Mouse (Mus musculus) left cerebral cortex, postnatal 4 days (tissue): ENCODE results near the gene Swi5. TPM values are rescaled to one million over a fixed set of nuclear protein-coding genes. Genes with fewer than 3 reads are reported as not detected.

Experiments used
- DNase-seq: peaks from one replicate; pipeline ENCODE4 v3.0.0-alpha.2; 2022
- intact Hi-C: fragments of 180-260 bp; cut with DNase I; formaldehyde crosslinking; loops from one replicate; pipeline ENCODE4 v1.15.1; 2025
- total RNA-seq, 2 experiments: library from RNA; stranded (reverse); gene quantifications; 2 replicates each; pipeline ENCODE4 v1.2.3; 2021

Gene Swi5
- 100 to 1,000 TPM; 228 to 230 TPM for total RNA-seq

DNA sequence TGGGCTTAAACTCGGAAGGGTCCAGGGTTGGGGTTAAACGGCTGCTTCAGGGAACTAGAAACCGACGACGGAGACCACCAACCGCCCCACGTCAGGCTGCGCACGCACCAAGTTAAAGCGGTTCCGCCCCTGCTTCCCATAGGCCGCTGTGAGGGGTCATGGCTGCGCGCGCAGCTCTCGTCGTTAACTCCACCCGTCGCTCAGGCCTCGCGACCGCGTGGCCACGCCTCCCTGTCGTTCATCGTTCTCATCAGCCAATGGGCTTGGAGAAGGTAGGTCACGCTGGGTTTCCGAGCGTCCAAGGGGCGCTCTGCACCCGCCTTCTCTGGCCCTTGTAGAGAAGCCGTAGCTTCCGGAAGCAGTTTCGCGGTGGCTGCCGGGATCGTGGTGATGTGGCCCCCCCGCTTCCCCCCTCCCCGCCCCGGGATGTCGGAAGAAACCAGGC, at the start of gene Swi5:
Gene Swi5 (minus strand): TSS at position 153 of the 445 bp plus-strand sequence.
- peak; percentile 100 for DNase-seq
- intact Hi-C loops: no loop called here

DNA sequence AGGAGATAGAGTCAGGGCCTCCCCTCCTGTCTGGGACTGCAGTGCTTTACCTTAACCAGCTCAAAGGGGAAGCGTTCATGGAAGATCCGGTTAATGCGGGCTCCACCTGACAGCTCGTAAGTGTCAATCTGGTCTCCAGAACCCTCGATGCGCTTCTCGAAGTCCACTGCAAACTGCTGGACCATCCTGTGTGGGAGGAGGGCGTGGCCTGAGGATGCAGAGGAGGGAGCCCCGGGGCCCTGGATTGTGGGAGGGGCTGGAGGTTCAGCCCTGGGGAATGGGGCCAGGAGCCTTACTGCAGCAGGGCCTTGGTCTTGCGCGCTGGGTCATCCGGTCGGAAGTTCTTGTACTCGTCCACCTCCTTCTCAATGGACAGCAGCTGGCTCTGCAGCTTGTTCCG, 48.0 kb upstream of the Swi5 start:
- DNase-seq: no peak
- intact Hi-C loops: no loop called here

- no peak for DNase-seq
- intact Hi-C loops: no loop called here
Measured at GRCm38 (mm10) chr2:32332159-32332558, 44.3 kb upstream of the Swi5 start.

DNA sequence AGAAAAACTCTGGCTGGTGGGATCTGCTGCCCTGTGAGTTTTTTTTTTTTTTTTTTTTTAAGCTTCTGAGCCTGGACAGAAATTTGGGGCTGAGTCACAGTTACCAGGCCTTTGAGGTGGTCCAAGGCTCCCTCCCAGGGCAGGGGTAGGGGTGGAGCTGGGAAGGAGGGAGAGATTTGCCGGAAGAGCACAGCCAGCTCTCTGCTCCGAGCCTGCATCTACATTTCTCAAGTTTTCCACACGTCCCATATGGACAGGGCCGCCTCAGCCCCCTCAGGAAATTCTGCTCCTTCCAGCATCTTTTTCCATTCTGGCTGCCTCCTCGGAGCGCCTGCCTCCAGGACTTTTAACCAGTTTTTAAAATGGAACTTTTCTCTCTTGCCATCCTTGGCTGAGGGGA, 41.7 kb upstream of the Swi5 start:
- DNase-seq: no peak
- intact Hi-C loops: no loop called here

GRCm38 (mm10) chr2:32328911-32329460, 41.1 kb upstream of the Swi5 start:
- intact Hi-C loops: no loop called here
- no peak for DNase-seq

- no peak for DNase-seq
- intact Hi-C loops: no loop called here
Measured at GRCm38 (mm10) chr2:32327200-32327599, 39.3 kb upstream of the Swi5 start.

DNA sequence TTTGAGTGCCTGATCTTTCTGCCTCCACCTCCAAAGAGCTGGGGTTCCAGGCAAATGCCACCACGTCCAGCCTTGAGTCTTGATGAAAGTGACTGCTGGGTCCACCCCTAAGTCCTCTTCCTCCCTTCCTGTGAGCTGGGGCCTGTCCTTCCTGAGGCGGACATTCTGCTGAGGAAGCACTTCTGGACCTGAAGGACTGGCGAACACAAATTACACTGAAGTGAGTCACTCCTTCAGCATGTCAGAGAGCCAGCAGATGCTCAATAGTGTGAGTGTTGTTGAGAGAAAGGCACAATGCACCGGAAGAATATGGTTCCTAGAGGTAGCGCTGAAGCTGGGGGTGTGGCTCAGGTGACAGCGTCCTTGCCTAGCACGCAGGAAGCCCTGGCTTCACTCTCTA, 37.5 kb upstream of the Swi5 start:
- intact Hi-C loops: no loop called here

DNA sequence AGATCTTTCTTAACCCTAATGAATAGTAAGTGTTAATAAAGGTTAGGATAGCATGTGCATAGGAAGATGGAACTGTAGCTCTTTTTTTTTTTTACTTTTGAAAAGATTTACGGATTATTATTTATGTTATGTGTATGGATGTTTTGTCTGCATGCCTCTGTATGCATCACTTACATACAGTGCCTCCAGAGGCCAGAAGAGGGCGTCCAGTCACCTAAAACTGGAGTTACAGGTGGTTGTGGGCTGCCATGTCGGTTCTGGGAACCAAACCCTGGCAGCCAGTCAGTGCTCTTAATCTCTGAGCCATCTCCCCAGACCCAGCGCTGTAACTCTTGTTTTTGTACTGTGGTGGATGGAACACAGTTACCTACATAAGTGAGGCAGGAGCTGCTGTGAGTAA, 36.4 kb upstream of the Swi5 start:
- intact Hi-C loops: no loop called here
- DNase-seq: no peak

More for the DNA sequence above, 37.5 kb upstream of the Swi5 start:
- DNase-seq: no peak

DNA sequence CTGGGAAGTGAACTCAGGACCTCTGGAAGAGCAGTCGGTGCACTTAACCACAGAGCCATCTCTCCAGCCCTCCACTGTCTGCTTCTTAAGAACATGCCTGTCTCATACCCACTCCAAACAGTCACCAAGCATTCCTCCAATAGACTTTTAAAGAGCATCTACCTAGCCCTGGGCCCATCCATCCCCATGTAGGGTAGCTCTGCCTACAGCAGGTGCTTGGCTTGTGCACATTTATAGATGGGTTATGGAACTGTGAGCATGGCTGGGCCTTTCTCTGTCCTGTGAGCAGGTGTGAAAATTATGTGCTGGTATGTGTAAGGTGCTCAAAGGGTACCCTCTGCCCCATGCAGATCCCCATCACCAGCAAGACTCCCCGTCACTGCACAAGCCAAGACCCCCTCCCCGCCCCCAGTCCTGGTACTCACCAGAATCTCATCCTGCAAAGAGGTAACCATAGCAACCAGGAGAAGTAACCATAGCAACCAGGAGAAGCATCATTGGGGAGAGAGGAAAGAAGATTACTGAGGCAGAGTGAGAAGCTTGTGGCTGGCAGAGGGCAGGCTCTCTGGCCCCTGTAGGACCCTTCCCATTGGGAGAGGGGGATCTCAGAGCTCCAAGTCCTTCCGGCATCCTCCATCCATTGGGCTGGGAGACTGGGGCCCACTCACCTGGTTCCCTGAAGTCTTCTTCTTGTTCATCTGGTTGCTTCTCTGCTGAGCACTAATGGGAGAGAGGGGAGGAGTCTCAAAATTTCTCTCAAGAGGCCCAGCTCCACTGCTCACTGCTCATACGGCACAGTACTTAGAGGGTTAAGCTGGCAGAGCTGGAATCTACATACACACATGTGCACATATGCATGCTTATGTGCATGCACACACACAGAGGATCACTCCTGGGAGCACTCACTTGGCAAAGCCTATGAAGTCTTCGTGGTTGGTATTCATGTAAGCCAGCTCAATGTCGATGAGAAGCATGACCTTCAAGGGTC, 35.2 kb upstream of the Swi5 start:
- intact Hi-C loops: no loop called here
- no peak for DNase-seq

- DNase-seq: no peak
- intact Hi-C loops: no loop called here
Measured at GRCm38 (mm10) chr2:32321591-32322298, 33.9 kb upstream of the Swi5 start.

- DNase-seq: no peak
- intact Hi-C loops: no loop called here
Measured at GRCm38 (mm10) chr2:32320721-32321120, 32.8 kb upstream of the Swi5 start.

- DNase-seq: no peak
- intact Hi-C loops: no loop called here
Measured at GRCm38 (mm10) chr2:32319586-32320580, 32.0 kb upstream of the Swi5 start.

DNA sequence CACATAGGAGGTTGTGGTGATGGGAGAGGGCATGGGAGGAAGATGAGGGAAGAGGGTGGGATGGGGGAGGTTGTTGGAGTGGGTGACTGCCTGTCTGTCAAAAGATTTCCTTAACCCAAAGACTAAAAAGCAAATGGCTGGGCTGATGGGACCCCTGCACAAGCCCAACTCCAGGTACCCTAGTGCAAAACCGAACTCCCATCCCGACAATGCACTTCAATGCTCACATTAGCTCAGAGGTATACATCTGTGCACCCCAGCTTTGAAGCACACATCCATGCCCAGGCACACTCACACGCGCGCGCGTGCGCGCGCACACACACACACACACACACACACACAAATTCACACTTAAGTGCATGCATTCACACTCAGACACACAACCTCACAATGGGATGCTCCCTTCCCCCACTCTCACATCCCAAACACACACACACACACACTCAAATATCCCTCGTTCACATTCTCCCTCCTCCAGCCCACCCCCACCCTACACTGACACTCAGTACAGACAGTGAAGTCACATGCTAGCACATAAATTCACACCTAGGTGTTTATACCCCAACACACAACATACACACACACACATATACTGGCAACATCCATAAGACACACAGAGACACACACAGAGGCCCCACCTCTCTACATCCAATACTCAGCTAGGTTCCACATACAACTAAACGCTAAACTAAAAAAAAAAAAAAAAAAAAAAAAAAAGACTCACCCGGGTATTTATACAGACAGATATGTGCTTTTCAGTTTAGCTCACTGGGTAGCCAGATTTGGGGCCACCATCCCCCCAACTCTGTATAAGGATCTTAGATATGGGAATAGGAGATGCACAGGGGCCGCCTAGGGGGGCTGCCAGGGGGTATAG, 31.1 kb upstream of the Swi5 start:
- no peak for DNase-seq
- intact Hi-C loops: no loop called here

GRCm38 (mm10) chr2:32317791-32318417, 30.0 kb upstream of the Swi5 start:
- intact Hi-C loops: no loop called here
- peak; percentile 32 for DNase-seq

GRCm38 (mm10) chr2:32316887-32317656, 29.2 kb upstream of the Swi5 start:
- intact Hi-C loops: no loop called here
- no peak for DNase-seq

GRCm38 (mm10) chr2:32315751-32316150, 27.9 kb upstream of the Swi5 start:
- DNase-seq: no peak
- intact Hi-C loops: no loop called here

DNA sequence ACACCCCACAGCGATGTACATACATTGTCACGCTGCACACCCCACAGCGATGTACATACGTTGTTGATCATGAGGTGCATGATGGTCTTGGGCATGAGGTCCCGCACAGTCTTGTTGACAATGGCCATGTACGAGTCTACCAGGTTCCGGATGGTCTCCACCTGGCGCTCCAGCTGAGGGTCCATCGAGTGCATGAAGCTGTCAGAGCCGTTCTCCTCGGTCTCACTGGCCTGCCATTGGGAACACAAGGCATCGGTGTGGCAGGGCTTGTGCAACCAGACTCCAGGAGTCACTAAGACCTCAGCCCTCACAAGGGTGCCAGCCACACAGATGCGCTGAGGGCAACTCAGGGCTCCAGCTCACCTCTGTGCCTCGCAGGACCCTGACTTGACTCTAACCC, 27.0 kb upstream of the Swi5 start:
- no peak for DNase-seq
- intact Hi-C loops: no loop called here

DNA sequence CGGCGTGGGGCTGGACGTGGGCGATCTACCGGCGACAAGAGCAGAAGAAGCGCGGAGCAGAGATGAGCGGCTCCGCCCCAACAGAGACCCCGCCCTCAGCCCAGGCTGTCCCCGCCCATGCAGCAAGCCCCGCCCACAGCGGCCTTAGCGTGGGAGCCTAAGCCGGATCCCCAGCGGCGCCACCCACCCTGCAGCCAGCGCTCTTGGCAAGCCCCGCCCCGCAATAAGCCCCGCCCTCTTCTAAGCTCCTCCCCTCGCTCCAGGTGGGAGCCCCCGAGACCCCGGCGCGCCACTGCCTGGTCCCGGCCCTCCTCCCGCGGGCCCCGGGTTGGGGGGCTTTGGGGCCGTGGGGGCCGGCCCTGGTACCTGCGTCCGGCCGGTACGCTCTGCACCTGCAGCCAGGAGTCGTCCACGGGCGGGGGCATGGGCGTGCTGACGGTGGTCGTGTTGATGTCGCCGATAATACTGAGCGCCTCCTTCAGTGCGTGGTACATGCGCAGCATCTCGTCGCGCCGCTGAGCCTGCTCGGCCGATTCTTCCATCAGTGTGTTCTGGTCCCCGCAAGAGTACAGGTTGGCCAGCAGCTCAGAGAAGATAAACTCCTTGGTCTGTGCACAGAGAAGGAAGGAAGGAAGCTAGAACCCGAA, 24.6 kb upstream of the Swi5 start:
- intact Hi-C loops: no loop called here
- DNase-seq: peak; percentile 90
